Mouse (Mus musculus) spleen, adult 2 months (tissue): ENCODE results near the gene Ptprn2. TPM values are rescaled to one million over a fixed set of nuclear protein-coding genes. Genes with fewer than 3 reads are reported as not detected.
"Not testable (repeated sequence)": the region's sequence is repeated elsewhere in the genome, so short reads cannot be mapped to it uniquely, and the experiment has no call there.

ENCODE experiments used
- DNase-seq, 2 experiments: peaks; one replicate each; pipeline versions ENCODE4 v3.0.0 to v3.0.0-alpha.2; 2012 to 2021; ENCODE audit warnings: low spot score in 2 of 2, low read depth in 1 of 2
- H3K27ac ChIP-seq: fragments of 200-500 bp; 2 replicates; pipeline ENCODE4 v1.5.1; 2012; ENCODE audit warnings: low read length, inconsistent platforms; ENCODE audit not compliant: insufficient read depth
- H3K27me3 ChIP-seq: fragments of 200-500 bp; 2 replicates; pipeline ENCODE4 v1.6.1; 2012; ENCODE audit warnings: mild to moderate bottlenecking, moderate library complexity, low read length, inconsistent platforms; ENCODE audit not compliant: control insufficient read depth, insufficient read depth
- H3K36me3 ChIP-seq: fragments of 200-500 bp; 2 replicates; pipeline ENCODE4 v1.6.1; 2012; ENCODE audit warnings: mild to moderate bottlenecking, low read length, inconsistent platforms; ENCODE audit not compliant: control insufficient read depth, insufficient read depth
- H3K4me1 ChIP-seq: fragments of 200-500 bp; 2 replicates; pipeline ENCODE4 v1.6.1; 2011; ENCODE audit warnings: inconsistent platforms; ENCODE audit not compliant: control insufficient read depth, insufficient read depth, insufficient read length
- H3K4me3 ChIP-seq: fragments of 200-500 bp; 2 replicates; pipeline ENCODE4 v1.5.1; 2011; ENCODE audit warnings: mild to moderate bottlenecking, inconsistent platforms; ENCODE audit not compliant: insufficient read depth, insufficient read length; ENCODE audit errors: extremely low read depth
- CTCF ChIP-seq: fragments of 200-500 bp; IDR thresholded peaks from 2 replicates; pipeline ENCODE4 v1.5.1; 2011; ENCODE audit warnings: mild to moderate bottlenecking, inconsistent platforms; ENCODE audit not compliant: insufficient read depth, insufficient read length, insufficient replicate concordance; ENCODE audit errors: extremely low read depth
- POLR2A ChIP-seq: fragments of 200-500 bp; IDR thresholded peaks from 2 replicates; pipeline ENCODE4 v1.6.1; 2011; ENCODE audit warnings: low read depth, low read length, inconsistent platforms
- WGBS: fragments of 180-500 bp; shearing (Covaris S2); methylation state at CpG from one replicate; pipeline ENCODE4 v1.1.7; 2018; 5-methylcytosine and 5-hydroxymethylcytosine counted together
- polyA plus RNA-seq: library from polyadenylated mRNA; depleted of rRNA; stranded (reverse); fragments of >200 nt; gene quantifications from 2 replicates; pipeline ENCODE4 v1.2.3, GENCODE M21; 2012

The Ptprn2 gene
- polyA plus RNA-seq, 1 experiment: 0.96 TPM

DNA sequence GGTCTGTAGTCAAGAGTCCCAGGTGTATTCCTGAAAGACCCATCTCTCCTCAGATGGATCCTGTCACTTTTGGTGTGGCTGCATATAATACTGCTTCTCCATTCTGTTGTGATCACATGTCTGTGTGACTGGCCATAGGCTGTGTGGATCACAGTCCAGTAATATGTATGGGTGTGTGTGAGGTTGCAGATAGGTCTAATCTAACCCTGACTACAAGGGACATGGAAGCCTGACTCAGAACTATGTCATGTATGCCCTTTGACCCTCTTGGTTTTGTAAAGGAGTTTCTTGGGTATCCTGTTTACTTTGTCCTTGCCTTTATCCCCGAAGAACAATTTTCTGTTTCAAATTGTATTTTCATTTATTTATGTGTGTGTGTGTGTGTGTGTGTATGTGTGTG is 27.0 kb downstream of the Ptprn2 start:
- H3K4me1 ChIP-seq: no peaks in the 10 kb centered on the region
- no peaks in the 10 kb centered on the region for H3K36me3 ChIP-seq
- H3K4me3 ChIP-seq: no peak overlapping the region
- DNase-seq: no peak
- 81% methylated on average over 1 of the region's 1 CpGs for WGBS
- no peaks in the 10 kb centered on the region for H3K27me3 ChIP-seq
- H3K27ac ChIP-seq: no peak overlapping the region
- TF ChIP-seq CTCF: no peak

DNA sequence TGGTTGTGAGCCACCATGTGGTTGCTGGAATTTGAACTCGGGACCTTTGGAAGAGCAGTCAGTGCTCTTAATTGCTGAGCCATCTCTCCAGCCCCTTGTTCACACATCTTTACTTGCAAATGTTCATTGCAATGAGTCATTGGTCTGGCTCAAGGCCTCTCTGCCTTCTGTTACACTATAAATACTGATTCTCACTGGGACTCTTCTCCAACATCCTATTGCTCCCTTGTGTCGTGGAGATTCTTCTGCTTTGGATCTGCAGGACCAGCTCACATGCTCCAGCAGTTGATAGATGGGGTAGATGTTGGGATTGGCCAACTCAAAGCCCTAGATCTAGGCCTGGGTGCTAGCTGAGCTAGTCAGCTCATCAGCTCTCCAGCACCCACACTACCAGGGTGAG is 28.3 kb downstream of the Ptprn2 start:
- not testable (repeated sequence) for H3K4me3 ChIP-seq, DNase-seq, H3K4me1 ChIP-seq, H3K27ac ChIP-seq, H3K36me3 ChIP-seq, H3K27me3 ChIP-seq
- 78% methylated on average over 2 of the region's 2 CpGs for WGBS

DNA sequence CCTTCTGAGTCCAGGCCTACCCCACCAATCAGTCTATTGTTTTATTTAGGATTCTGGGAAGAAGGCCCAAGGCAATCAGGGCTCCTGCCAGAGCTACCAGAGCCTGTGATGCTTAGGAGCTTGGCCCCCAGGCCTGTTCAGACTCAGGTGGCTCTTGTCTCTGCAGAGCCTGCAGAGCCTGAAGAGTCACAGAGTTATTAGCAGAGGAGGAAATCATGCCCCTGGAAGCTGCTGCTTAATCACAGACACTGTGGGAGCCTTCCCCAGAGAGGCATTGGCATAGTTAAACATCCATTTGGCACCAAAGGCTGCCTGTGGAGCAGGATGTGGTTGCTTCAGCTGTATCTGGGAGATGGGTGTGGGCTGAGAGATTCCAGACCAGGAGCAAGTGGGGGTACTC is 30.3 kb downstream of the Ptprn2 start:
- no peaks in the 10 kb centered on the region for H3K27me3 ChIP-seq
- TF ChIP-seq CTCF (no peak), POLR2A (no peak)

DNA sequence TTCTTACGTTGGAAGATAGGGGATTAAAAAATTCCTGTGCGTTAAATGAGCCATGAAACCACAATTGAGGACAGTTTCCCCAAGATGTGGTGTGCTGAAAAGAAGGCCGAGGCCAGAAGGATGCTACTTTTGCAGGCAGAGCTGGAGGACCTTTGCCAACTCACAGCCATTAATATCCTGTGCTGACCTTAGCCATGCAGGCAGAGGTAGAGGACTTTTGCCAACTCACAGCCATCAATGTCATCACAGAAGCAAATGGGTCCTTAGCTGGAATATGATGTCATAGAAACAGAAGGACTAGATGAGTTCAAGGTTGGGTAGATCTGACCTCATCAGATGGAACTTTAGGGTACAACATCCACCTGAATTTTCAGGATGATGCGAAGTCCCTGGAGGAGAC is 43.3 kb downstream of the Ptprn2 start:
- no peaks in the 10 kb centered on the region for H3K4me1 ChIP-seq
- no peaks in the 10 kb centered on the region for H3K27me3 ChIP-seq
- 82% methylated on average over 4 of the region's 4 CpGs for WGBS
- H3K36me3 ChIP-seq: no peaks in the 10 kb centered on the region
- no peak for TF ChIP-seq CTCF
- no peak for TF ChIP-seq POLR2A
- H3K27ac ChIP-seq: no peak overlapping the region
- DNase-seq: no peak
- no peak overlapping the region for H3K4me3 ChIP-seq

More for the DNA sequence above, 30.3 kb downstream of the Ptprn2 start:
- H3K4me3 ChIP-seq: no peak overlapping the region
- no peaks in the 10 kb centered on the region for H3K4me1 ChIP-seq
- H3K36me3 ChIP-seq: no peaks in the 10 kb centered on the region
- no peak for DNase-seq
- H3K27ac ChIP-seq: no peak overlapping the region

DNA sequence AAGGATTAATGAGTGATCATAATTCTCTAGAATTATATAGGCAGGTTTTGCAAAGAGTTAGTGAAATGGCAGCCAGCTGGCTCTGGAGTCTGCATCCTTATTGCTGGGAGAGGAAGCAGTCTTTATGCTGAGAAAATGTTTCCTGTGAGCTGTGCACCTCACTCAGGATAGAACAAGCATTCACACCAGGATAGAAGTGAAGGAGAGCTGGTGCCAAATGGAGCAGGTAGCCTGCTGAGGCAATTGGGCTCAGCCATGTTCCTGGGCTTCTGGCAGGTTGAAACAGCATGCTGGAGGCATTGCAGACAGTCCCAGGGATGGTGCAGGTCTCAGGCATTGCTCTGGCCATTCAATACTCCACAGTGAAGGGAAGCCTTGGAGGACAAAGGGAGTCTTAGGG is 47.8 kb downstream of the Ptprn2 start:
- DNase-seq: no peak
- Histone ChIP-seq H3K4me3 (no peak overlapping the region), H3K36me3 (no peaks in the 10 kb centered on the region), H3K27me3 (no peaks in the 10 kb centered on the region), H3K27ac (no peak overlapping the region), H3K4me1 (no peaks in the 10 kb centered on the region)
- TF ChIP-seq CTCF (no peak), POLR2A (no peak)

DNA sequence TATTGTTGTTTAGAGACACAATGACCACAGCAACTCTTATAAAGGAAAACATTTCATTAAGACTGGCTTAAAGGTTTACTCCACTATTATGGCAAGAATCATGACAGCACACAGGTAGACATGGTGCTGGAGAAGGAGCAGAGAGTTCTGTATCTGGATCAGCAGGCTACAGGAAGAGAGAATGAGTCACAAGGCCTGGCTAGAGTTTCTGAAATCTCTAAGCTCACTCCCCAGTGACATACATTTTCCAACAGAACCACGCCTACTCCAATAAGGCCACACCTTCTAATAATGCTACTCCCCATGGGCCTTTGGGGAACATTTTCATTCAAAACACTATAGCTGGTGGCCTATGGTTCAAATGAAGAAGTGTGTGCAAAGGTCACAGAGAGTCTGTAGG is 53.8 kb downstream of the Ptprn2 start:
- WGBS: 93% methylated on average over 1 of the region's 1 CpGs
- Histone ChIP-seq H3K4me3 (no peak overlapping the region), H3K27me3 (no peaks in the 10 kb centered on the region), H3K36me3 (no peaks in the 10 kb centered on the region), H3K27ac (no peak overlapping the region), H3K4me1 (no peaks in the 10 kb centered on the region)
- DNase-seq: no peak
- no peak for TF ChIP-seq CTCF
- no peak for TF ChIP-seq POLR2A

DNA sequence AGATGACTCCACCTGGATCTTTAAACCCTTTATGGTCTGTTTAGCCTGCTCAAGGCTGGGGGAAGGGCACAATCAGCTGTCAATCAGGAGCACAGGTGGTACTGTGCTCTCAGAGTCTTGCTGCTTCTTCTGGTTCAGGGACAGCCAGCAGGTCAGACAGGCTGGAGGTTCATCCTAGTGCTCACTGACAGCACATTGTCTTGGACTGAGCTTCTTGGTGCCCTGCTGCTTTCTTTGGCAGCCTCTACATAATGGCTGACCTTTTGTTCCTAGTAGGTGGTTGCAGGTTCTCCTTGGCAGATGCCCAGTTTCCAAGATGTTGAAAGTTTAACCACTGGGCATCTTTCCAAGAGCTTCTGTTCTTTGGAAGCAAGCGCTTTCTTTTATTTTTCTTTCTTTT is 55.1 kb downstream of the Ptprn2 start:
- no peak for DNase-seq
- no peak overlapping the region for H3K27ac ChIP-seq
- H3K4me1 ChIP-seq: no peaks in the 10 kb centered on the region
- TF ChIP-seq POLR2A (no peak), CTCF (no peak)
- no peak overlapping the region for H3K4me3 ChIP-seq
- 100% methylated on average over 1 of the region's 1 CpGs for WGBS
- H3K27me3 ChIP-seq: no peaks in the 10 kb centered on the region
- no peaks in the 10 kb centered on the region for H3K36me3 ChIP-seq

DNA sequence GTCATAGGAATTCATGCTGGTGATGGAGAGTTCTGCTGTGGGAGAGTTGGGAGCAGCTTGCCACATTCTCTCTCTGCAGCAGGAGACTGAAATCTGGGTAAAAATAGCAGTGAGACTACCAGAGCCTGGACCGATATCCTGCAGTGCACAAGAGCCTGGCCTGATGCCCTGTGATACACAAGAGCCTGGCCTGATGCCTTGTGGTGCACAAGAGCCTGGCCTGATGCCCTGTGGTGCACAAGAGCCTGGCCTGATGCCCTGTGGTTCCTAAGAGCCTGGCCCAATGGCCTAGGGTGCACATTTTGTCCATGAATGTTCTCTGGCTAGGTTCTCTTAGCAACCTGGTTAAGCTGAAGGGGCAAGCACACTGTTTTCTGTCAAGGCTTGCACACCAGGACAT is 64.5 kb downstream of the Ptprn2 start:
- no peak for DNase-seq
- WGBS: 86% methylated on average over 1 of the region's 1 CpGs
- no peaks in the 10 kb centered on the region for H3K36me3 ChIP-seq

More for the DNA sequence above, 64.5 kb downstream of the Ptprn2 start:
- Histone ChIP-seq H3K27ac (no peak overlapping the region), H3K4me1 (no peaks in the 10 kb centered on the region), H3K4me3 (no peak overlapping the region), H3K27me3 (no peaks in the 10 kb centered on the region)
- no peak for TF ChIP-seq POLR2A
- TF ChIP-seq CTCF: no peak
